Mouse (Mus musculus) MEL-GATA-1-ER (cell line): ENCODE data around the gene Col3a1.

Experiments
- DNase-seq: peaks from one replicate; pipeline ENCODE4 v3.0.0-alpha.2; 2012; ENCODE audit warnings: low read depth; ENCODE audit errors: extremely low read depth

Col3a1 gene

GRCm38 (mm10) chr1:45311388-45311787, at the start of gene Col3a1:
TSS of gene Col3a1 (plus strand) at chr1:45311538.
- DNase-seq: no peak

- no peak for DNase-seq
Observed at GRCm38 (mm10) chr1:45269421-45269820, 41.9 kb upstream of the Col3a1 start.

- DNase-seq: no peak
Observed at GRCm38 (mm10) chr1:45276006-45276539, 35.3 kb upstream of the Col3a1 start.

GRCm38 (mm10) chr1:45287954-45288353, 23.4 kb upstream of the Col3a1 start:
- no peak for DNase-seq

- DNase-seq: no peak
Observed at GRCm38 (mm10) chr1:45290037-45290436, 21.3 kb upstream of the Col3a1 start.

- no peak for DNase-seq
Observed at GRCm38 (mm10) chr1:45299394-45300119, 11.8 kb upstream of the Col3a1 start.

GRCm38 (mm10) chr1:45304273-45304672, 7.1 kb upstream of the Col3a1 start:
- no peak for DNase-seq

- DNase-seq: no peak
Observed at GRCm38 (mm10) chr1:45309015-45309414, 2.3 kb upstream of the Col3a1 start.

- no peak for DNase-seq
Observed at GRCm38 (mm10) chr1:45311962-45312361, 624 bp downstream of the Col3a1 start.

GRCm38 (mm10) chr1:45312870-45313269, 1.5 kb downstream of the Col3a1 start:
- DNase-seq: no peak

- DNase-seq: peak; percentile 1
Observed at GRCm38 (mm10) chr1:45313696-45314295, 2.5 kb downstream of the Col3a1 start.

GRCm38 (mm10) chr1:45315767-45316528, 4.6 kb downstream of the Col3a1 start:
- no peak for DNase-seq

GRCm38 (mm10) chr1:45318241-45318640, 6.9 kb downstream of the Col3a1 start:
- no peak for DNase-seq

GRCm38 (mm10) chr1:45320861-45321260, 9.5 kb downstream of the Col3a1 start:
- DNase-seq: no peak

GRCm38 (mm10) chr1:45329149-45329548, 17.8 kb downstream of the Col3a1 start:
- DNase-seq: no peak

- no peak for DNase-seq
Observed at GRCm38 (mm10) chr1:45355944-45356343, 44.6 kb downstream of the Col3a1 start.

GRCm38 (mm10) chr1:45358020-45358419, 46.7 kb downstream of the Col3a1 start:
- no peak for DNase-seq

- DNase-seq: no peak
Observed at GRCm38 (mm10) chr1:45359147-45359546, 47.8 kb downstream of the Col3a1 start.

- DNase-seq: no peak
Observed at GRCm38 (mm10) chr1:45359673-45360072, 48.3 kb downstream of the Col3a1 start.

- DNase-seq: no peak
Observed at GRCm38 (mm10) chr1:45363274-45363673, 51.9 kb downstream of the Col3a1 start.

GRCm38 (mm10) chr1:45365427-45365826, 54.1 kb downstream of the Col3a1 start:
- DNase-seq: no peak
